Mouse (Mus musculus): Measurements from ENCODE around the gene Gart. TPM values are rescaled to one million over a fixed set of nuclear protein-coding genes. Genes with fewer than 3 reads are reported as not detected.

The Gart gene
- total and polyA plus RNA-seq, 3 experiments: 94.0 to 509 (median 417) TPM

DNA sequence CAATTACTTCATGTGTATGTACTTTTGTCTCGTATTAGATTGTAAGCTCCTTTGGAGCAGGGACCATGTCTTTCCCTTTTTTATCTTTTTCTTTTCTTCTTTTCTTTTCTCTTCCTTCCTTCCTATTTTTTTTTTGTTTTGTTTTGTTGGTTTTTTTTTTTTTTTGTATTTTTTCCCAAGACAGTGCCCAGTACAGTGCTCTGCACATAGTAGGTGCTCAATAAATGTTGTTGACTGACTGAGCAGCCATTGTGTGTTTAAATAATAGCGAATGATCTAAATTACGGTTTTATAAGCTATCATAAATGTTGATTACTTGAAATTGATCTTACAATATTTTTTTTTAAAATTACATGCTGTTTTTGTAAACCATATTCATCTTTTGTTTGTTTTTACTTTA lies 17.0 kb upstream of the Gart start:
- Histone ChIP-seq H3K4me3 (ENCODE audit: control insufficient read depth in 1 of 2, insufficient read depth in 1 of 2, low read depth in 2 of 2, low read length in 2 of 2) (no peak overlapping the region), H3K79me2 (ENCODE audit: control insufficient read depth, insufficient read depth, low read length, poor library complexity) (peaks cover 30% of the 10 kb centered on the region), H3K27ac (ENCODE audit: control insufficient read depth, low read depth, low read length) (no peak overlapping the region), H3K9me3 (replicated peaks; ENCODE audit: insufficient read depth, low read length) (no peaks in the 10 kb centered on the region), H3K4me1 (ENCODE audit: control insufficient read depth in 1 of 2, insufficient read depth in 2 of 2, low read length in 2 of 2) (no peaks in the 10 kb centered on the region), H3K36me3 (ENCODE audit: control insufficient read depth in 1 of 2, insufficient read depth in 2 of 2, low read length in 2 of 2) (peaks cover 6 to 68% of the 10 kb centered on the region in 2 experiments), H3K9ac (ENCODE audit: control insufficient read depth, low read depth, low read length, poor library complexity, severe bottlenecking) (no peak overlapping the region), H3K27me3 (ENCODE audit: control insufficient read depth in 1 of 2, insufficient read depth in 2 of 2, low read length in 2 of 2) (no peaks in the 10 kb centered on the region)
- DNase-seq (ENCODE audit: low read depth, low spot score): no peak
- TF ChIP-seq BHLHE40 (IDR thresholded peaks at IDR 0.05; ENCODE audit: borderline replicate concordance, low read depth, low read length) (no peak), ZKSCAN1 (IDR thresholded peaks at IDR 0.05; ENCODE audit: low read depth, low read length) (peak; percentile 90), ETS1 (IDR thresholded peaks at IDR 0.05; ENCODE audit: low read depth, low read length) (no peak)

DNA sequence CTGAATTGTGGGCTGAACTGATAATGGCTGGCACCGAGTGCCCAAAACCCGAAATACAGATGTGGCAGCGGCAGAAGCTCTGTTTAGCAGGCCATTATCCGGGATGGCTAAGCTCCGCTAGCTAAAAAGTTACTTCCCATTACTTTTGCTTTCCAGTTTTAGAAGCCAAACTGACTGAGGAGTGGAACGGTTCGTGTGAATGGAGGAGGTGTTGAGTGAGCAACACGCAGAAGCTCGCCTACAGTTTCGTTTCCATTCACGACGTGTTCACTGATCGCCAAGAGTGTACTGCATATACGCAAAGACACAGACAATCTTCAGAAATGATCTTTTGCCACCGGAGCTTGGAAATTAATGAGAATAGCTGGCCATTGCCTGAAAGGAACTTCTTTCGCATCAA lies 15.6 kb upstream of the Gart start:
- H3K36me3 ChIP-seq (ENCODE audit: control insufficient read depth in 1 of 2, insufficient read depth in 2 of 2, low read length in 2 of 2): peaks cover 6 to 67% of the 10 kb centered on the region in 2 experiments
- no peak overlapping the region for H3K4me3 ChIP-seq (ENCODE audit: control insufficient read depth in 1 of 2, insufficient read depth in 1 of 2, low read depth in 2 of 2, low read length in 2 of 2)
- H3K9me3 ChIP-seq (replicated peaks; ENCODE audit: insufficient read depth, low read length): no peaks in the 10 kb centered on the region
- no peak overlapping the region for H3K9ac ChIP-seq (ENCODE audit: control insufficient read depth, low read depth, low read length, poor library complexity, severe bottlenecking)
- no peaks in the 10 kb centered on the region for H3K27me3 ChIP-seq (ENCODE audit: control insufficient read depth in 1 of 2, insufficient read depth in 2 of 2, low read length in 2 of 2)
- DNase-seq (ENCODE audit: low read depth, low spot score): no peak
- H3K79me2 ChIP-seq (ENCODE audit: control insufficient read depth, insufficient read depth, low read length, poor library complexity): peaks cover 44% of the 10 kb centered on the region
- no peaks in the 10 kb centered on the region for H3K4me1 ChIP-seq (ENCODE audit: control insufficient read depth in 1 of 2, insufficient read depth in 2 of 2, low read length in 2 of 2)
- TF ChIP-seq EP300 (IDR thresholded peaks at IDR 0.05; ENCODE audit: low read depth in 1 of 2, low read length in 2 of 2): no peak
- TF ChIP-seq POLR2AphosphoS2 (IDR thresholded peaks at IDR 0.05; ENCODE audit: low read length): peak; percentile 39; the same call in 1 of the 2 replicates
- TF ChIP-seq RCOR1 (IDR thresholded peaks at IDR 0.05; ENCODE audit: low read depth, low read length): no peak
- TF ChIP-seq POLR2A (IDR thresholded peaks at IDR 0.05; ENCODE audit: control insufficient read depth in 1 of 2, insufficient read depth in 1 of 2, low read depth in 1 of 2, low read length in 2 of 2, poor library complexity in 1 of 2): 0 out of 4 replicates have a peak, but pooled peaks of 1 of the 2 experiments have one; percentile 10
- TF ChIP-seq TAL1 (IDR thresholded peaks at IDR 0.05; ENCODE audit: low read length): no peak
- TF ChIP-seq ZMIZ1 (IDR thresholded peaks at IDR 0.05; ENCODE audit: low read depth, low read length): 0 out of 2 replicates have a peak, but pooled peaks have one; percentile 37
- H3K27ac ChIP-seq (ENCODE audit: control insufficient read depth, low read depth, low read length): no peak overlapping the region

DNA sequence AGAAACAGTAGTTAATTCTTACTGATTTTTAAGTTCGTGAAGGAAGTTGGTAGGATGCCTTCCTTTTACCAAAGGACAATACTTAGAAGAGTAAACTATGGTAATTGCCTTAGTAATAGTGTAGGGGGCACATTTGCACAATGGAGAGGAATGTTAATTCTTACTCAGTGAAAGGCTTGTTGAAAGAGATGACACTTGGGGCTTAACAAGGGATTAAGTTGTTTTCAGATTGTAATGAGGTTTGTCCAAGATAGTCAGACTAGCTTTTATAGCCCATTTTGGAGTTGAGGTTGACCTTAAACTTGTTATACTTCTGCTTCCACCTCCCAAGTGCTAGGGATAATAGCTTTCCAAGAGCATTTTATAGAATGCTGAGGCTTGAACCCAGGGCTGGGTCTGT lies 14.6 kb upstream of the Gart start:
- H3K9ac ChIP-seq (ENCODE audit: control insufficient read depth, low read depth, low read length, poor library complexity, severe bottlenecking): no peak overlapping the region
- TF ChIP-seq MYB (IDR thresholded peaks at IDR 0.05; ENCODE audit: low read depth, low read length): no peak
- TF ChIP-seq GATA1 (IDR thresholded peaks at IDR 0.05; ENCODE audit: low read depth, low read length): no peak
- TF ChIP-seq EP300 (IDR thresholded peaks at IDR 0.05; ENCODE audit: low read depth in 1 of 2, low read length in 2 of 2): no peak
- TF ChIP-seq MEF2A (IDR thresholded peaks at IDR 0.05; ENCODE audit: extremely low read depth, insufficient replicate concordance, low read depth, low read length, poor library complexity, severe bottlenecking): no peak
- TF ChIP-seq ZNF384 (IDR thresholded peaks at IDR 0.05; ENCODE audit: low read depth, low read length): no peak
- TF ChIP-seq NELFE (IDR thresholded peaks at IDR 0.05; ENCODE audit: low read depth, low read length): no peak
- TF ChIP-seq MAZ (IDR thresholded peaks at IDR 0.05; ENCODE audit: low read depth, low read length): no peak
- TF ChIP-seq TBP (IDR thresholded peaks at IDR 0.05; ENCODE audit: low read depth, low read length): no peak
- no peak for TF ChIP-seq JUND (IDR thresholded peaks at IDR 0.05; ENCODE audit: low read depth, low read length)
- no peak for TF ChIP-seq TCF12 (IDR thresholded peaks at IDR 0.05; ENCODE audit: low read depth, low read length)
- no peak for TF ChIP-seq KAT2A (conservative IDR thresholded peaks at IDR 0.05; ENCODE audit: low read depth, low read length)
- no peak for TF ChIP-seq SMC3 (IDR thresholded peaks at IDR 0.05; ENCODE audit: low read depth, low read length)
- no peak for TF ChIP-seq GABPA (IDR thresholded peaks at IDR 0.05; ENCODE audit: low read depth, low read length)
- no peak for TF ChIP-seq MAFK (IDR thresholded peaks at IDR 0.05; ENCODE audit: borderline replicate concordance, low read depth, low read length)
- TF ChIP-seq CHD1 (IDR thresholded peaks at IDR 0.05; ENCODE audit: low read depth, low read length): no peak
- H3K36me3 ChIP-seq (ENCODE audit: control insufficient read depth in 1 of 2, insufficient read depth in 2 of 2, low read length in 2 of 2): peaks cover 6 to 70% of the 10 kb centered on the region in 2 experiments
- H3K4me3 ChIP-seq (ENCODE audit: control insufficient read depth in 1 of 2, insufficient read depth in 1 of 2, low read depth in 2 of 2, low read length in 2 of 2): no peak overlapping the region
- no peaks in the 10 kb centered on the region for H3K27me3 ChIP-seq (ENCODE audit: control insufficient read depth in 1 of 2, insufficient read depth in 2 of 2, low read length in 2 of 2)
- no peak for DNase-seq (ENCODE audit: low read depth, low spot score)
- no peaks in the 10 kb centered on the region for H3K4me1 ChIP-seq (ENCODE audit: control insufficient read depth in 1 of 2, insufficient read depth in 2 of 2, low read length in 2 of 2)
- peaks cover 52% of the 10 kb centered on the region for H3K79me2 ChIP-seq (ENCODE audit: control insufficient read depth, insufficient read depth, low read length, poor library complexity)
- H3K27ac ChIP-seq (ENCODE audit: control insufficient read depth, low read depth, low read length): no peak overlapping the region
- no peaks in the 10 kb centered on the region for H3K9me3 ChIP-seq (replicated peaks; ENCODE audit: insufficient read depth, low read length)
